Mouse (Mus musculus) spleen, adult 2 months (tissue): ENCODE data around the gene Wdr93. TPM values are rescaled to one million over a fixed set of nuclear protein-coding genes. Genes with fewer than 3 reads are reported as not detected.
"Not testable (repeated sequence)": the region's sequence is repeated elsewhere in the genome, so short reads cannot be mapped to it uniquely, and the experiment has no call there.

Experiments used
- DNase-seq, 2 experiments: peaks; one replicate each; pipeline versions ENCODE4 v3.0.0 to v3.0.0-alpha.2; 2012 to 2021; ENCODE audit warnings: low spot score in 2 of 2, low read depth in 1 of 2
- H3K27ac ChIP-seq: fragments of 200-500 bp; 2 replicates; pipeline ENCODE4 v1.5.1; 2012; ENCODE audit warnings: low read length, inconsistent platforms; ENCODE audit not compliant: insufficient read depth
- H3K27me3 ChIP-seq: fragments of 200-500 bp; 2 replicates; pipeline ENCODE4 v1.6.1; 2012; ENCODE audit warnings: mild to moderate bottlenecking, moderate library complexity, low read length, inconsistent platforms; ENCODE audit not compliant: control insufficient read depth, insufficient read depth
- H3K36me3 ChIP-seq: fragments of 200-500 bp; 2 replicates; pipeline ENCODE4 v1.6.1; 2012; ENCODE audit warnings: mild to moderate bottlenecking, low read length, inconsistent platforms; ENCODE audit not compliant: control insufficient read depth, insufficient read depth
- H3K4me1 ChIP-seq: fragments of 200-500 bp; 2 replicates; pipeline ENCODE4 v1.6.1; 2011; ENCODE audit warnings: inconsistent platforms; ENCODE audit not compliant: control insufficient read depth, insufficient read depth, insufficient read length
- H3K4me3 ChIP-seq: fragments of 200-500 bp; 2 replicates; pipeline ENCODE4 v1.5.1; 2011; ENCODE audit warnings: mild to moderate bottlenecking, inconsistent platforms; ENCODE audit not compliant: insufficient read depth, insufficient read length; ENCODE audit errors: extremely low read depth
- CTCF ChIP-seq: fragments of 200-500 bp; IDR thresholded peaks from 2 replicates; pipeline ENCODE4 v1.5.1; 2011; ENCODE audit warnings: mild to moderate bottlenecking, inconsistent platforms; ENCODE audit not compliant: insufficient read depth, insufficient read length, insufficient replicate concordance; ENCODE audit errors: extremely low read depth
- POLR2A ChIP-seq: fragments of 200-500 bp; IDR thresholded peaks from 2 replicates; pipeline ENCODE4 v1.6.1; 2011; ENCODE audit warnings: low read depth, low read length, inconsistent platforms
- WGBS: fragments of 180-500 bp; shearing (Covaris S2); methylation state at CpG from one replicate; pipeline ENCODE4 v1.1.7; 2018; 5-methylcytosine and 5-hydroxymethylcytosine counted together
- polyA plus RNA-seq: library from polyadenylated mRNA; depleted of rRNA; stranded (reverse); fragments of >200 nt; gene quantifications from 2 replicates; pipeline ENCODE4 v1.2.3, GENCODE M21; 2012

Wdr93 gene
- polyA plus RNA-seq, 1 experiment = not detected

DNA sequence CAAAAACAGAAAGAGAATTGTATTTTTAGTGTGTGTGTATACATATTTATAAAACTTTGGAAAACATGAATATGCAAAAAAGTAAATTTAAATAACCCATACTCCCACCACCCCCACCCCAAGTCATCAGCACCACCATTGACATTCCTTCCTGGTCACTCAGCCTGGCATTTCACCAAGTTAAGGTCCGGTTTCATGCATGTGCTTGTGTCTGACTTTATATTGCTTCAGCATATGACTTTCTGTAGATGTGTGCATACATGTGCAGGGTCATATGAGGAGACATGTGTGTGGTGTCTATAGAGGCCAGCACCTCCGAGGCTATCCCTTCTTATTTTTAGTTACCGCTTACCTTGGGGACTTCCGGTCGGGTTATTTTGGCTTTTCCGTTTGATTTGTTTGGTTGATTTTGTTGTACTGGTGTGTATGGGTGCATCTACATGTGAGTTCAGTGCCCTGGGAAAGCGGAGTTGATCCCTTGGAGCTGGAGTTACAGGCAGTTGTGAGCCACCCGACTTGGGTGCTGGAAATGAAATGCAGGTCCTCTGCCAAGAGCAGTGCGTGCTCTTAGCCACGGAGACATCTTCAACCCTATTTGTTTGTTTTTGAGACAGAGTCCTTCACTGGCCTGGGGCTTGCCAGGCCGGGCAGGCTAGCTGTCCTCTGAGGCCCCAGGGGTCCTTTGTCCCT is 39.0 kb downstream of the Wdr93 start:
- Histone ChIP-seq H3K4me3 (no peak overlapping the region), H3K27ac (no peak overlapping the region), H3K27me3 (no peaks in the 10 kb centered on the region), H3K36me3 (no peaks in the 10 kb centered on the region), H3K4me1 (no peaks in the 10 kb centered on the region)
- 90% methylated on average over 11 of the region's 11 CpGs for WGBS
- TF ChIP-seq CTCF = no peak
- TF ChIP-seq POLR2A = no peak
- DNase-seq = no peak

DNA sequence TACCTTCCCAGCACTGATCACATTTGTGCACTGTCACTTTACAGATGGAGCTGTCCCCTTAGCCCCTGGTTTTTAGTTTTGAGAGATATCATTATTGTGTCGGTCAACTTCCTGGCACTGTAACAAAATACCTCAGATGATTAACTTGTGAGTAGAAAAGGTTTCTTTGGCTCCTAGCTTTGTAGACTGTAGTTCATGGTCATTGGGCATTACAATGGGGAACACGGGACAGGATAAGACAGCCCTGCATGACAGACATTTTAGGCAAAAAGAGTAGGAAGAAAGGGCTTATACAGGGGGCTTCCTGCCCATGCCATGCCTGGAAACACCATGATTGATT is 39.5 kb downstream of the Wdr93 start:
- no peak overlapping the region for H3K27ac ChIP-seq
- WGBS = 86% methylated on average over 2 of the region's 2 CpGs

DNA sequence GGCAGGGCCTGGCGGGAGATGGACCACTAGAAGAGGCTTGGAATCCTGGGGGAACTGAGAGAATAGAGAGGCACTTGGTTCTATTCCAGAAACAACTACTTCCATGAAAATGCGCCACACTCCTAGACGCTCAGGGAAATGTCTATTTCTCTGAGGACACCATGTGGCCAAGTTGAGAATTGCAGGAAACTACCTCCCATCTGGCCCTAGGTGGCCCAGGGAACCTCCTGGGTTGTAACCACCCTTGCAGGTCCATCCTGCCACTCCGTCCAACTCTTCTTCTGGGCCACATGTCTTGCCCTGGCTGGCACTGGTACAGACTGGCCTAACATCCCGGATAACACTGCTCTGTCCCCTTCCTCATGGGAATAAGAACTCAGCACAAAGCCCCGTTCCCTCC is 43.3 kb downstream of the Wdr93 start:
- H3K4me1 ChIP-seq = no peaks in the 10 kb centered on the region
- H3K4me3 ChIP-seq = no peak overlapping the region
- H3K27ac ChIP-seq = no peak overlapping the region
- 34% methylated on average over 6 of the region's 6 CpGs for WGBS
- no peaks in the 10 kb centered on the region for H3K36me3 ChIP-seq
- TF ChIP-seq POLR2A (no peak), CTCF (no peak; the same call in 1 of the 2 replicates)
- DNase-seq = peak in 1 of 2 experiments; percentile 41
- H3K27me3 ChIP-seq = no peaks in the 10 kb centered on the region; the same call in 1 of the 2 replicates

More for the DNA sequence above, 39.5 kb downstream of the Wdr93 start:
- Histone ChIP-seq H3K4me3 (no peak overlapping the region), H3K4me1 (no peaks in the 10 kb centered on the region), H3K36me3 (no peaks in the 10 kb centered on the region), H3K27me3 (no peaks in the 10 kb centered on the region)
- DNase-seq = no peak
- TF ChIP-seq CTCF = no peak
- TF ChIP-seq POLR2A = no peak

DNA sequence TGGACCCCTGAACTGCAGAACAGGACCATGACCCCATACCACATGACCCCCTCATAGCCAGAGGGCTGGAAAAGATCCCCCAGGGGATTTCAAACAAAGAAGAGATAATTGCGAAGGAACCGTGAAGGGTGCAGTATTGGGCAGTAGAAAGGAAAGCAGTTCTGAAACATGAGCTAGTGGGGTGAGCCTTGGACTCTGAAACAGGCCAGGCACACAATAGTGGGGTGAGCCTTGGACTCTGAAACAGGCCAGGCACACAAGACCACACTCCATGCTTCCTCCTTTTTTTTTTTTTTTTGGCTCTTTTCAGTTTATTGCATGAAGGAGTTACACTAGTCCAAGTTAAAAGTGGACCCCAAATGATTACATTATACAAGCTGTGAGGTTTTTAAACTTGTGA is 46.8 kb downstream of the Wdr93 start:
- peaks cover 11% of the 10 kb centered on the region for H3K27me3 ChIP-seq
- H3K27ac ChIP-seq, DNase-seq: not testable (repeated sequence)

DNA sequence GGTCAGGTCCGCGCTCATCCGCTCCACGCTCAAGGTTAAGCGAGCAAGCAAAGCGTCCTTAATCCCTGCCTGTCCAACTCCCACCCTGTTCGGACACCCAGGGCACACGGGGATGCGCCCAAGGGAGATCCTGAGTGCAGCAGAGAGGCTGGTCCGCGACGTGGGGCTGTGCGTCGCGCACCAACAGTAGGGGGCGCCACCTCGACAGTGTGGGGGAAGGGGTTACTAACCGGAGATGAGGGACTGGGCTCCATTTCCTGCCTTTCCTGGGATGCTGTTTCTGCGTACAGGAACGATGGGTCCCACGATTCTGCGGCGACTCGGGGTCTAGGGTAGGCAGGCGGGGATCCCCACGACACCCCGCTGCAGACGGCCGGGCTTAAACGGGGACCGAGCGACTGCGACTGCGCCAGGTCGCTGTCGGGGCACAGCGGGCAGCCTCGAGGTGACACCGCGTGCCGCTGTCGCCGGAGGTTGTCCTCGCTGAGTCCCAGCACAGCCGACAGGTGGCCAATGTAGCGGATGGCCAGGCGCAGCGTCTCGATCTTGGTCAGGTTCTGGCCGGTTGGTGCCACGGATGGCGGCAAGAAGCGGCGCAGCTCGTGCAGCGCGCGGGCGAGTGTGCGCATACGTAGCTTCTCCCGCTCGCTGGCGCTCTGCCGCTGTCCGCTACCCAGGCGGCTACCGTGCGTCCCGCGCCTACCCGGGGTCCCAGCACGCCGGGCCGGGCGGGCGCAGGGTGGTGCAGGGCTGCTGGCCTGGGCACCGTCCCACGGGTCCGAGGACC is 49.9 kb downstream of the Wdr93 start:
- H3K27ac ChIP-seq = no peak overlapping the region
- peak overlapping the region; percentile 11; the same call in 1 of the 2 replicates for H3K4me3 ChIP-seq
- no peak for TF ChIP-seq POLR2A
- peak; percentile 21; the same call in 1 of the 2 replicates for TF ChIP-seq CTCF
- 5% methylated on average over 80 of the region's 80 CpGs for WGBS
- no peaks in the 10 kb centered on the region for H3K36me3 ChIP-seq
- peaks cover 8% of the 10 kb centered on the region; the same call in 1 of the 2 replicates for H3K4me1 ChIP-seq
- DNase-seq = no peak
- H3K27me3 ChIP-seq = peaks cover 11% of the 10 kb centered on the region

More for the DNA sequence above, 46.8 kb downstream of the Wdr93 start:
- not testable (repeated sequence) for H3K4me3 ChIP-seq, H3K4me1 ChIP-seq, H3K36me3 ChIP-seq
- WGBS = 86% methylated on average over 2 of the region's 2 CpGs

DNA sequence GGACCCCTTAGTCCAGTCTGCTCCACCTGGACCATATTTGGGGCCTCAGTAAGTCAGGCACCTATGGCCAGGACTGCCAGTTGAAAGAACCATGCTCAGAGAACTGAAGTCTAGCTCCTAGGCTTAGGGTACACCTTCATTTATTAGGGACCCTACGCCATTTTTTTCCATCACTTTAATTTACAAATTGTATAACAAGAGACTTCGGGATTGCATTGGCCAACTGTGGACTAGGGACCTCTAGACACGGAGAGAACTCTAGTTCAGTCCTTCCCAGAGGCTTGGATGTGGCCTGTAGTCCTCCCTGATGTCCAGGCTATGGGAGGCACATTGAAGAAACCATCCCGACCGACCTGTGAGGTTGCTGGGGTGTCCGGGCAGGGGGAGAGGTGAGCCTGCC is 50.7 kb downstream of the Wdr93 start, which contains the start of gene Mesp1:
Gene Mesp1 (minus strand): TSS at position 101 of the 400 bp plus-strand sequence.
- no peak for DNase-seq
- 80% methylated on average over 6 of the region's 6 CpGs for WGBS
- Histone ChIP-seq H3K27ac (no peak within 1 kb of the TSS), H3K4me1 (peaks cover 8% of the 10 kb centered on the region; the same call in 1 of the 2 replicates), H3K4me3 (peak within 1 kb of the TSS; percentile 11; the same call in 1 of the 2 replicates), H3K27me3 (peaks cover 11% of the 10 kb centered on the region), H3K36me3 (no peaks in the 10 kb centered on the region)
- TF ChIP-seq POLR2A (no peak), CTCF (no peak)

DNA sequence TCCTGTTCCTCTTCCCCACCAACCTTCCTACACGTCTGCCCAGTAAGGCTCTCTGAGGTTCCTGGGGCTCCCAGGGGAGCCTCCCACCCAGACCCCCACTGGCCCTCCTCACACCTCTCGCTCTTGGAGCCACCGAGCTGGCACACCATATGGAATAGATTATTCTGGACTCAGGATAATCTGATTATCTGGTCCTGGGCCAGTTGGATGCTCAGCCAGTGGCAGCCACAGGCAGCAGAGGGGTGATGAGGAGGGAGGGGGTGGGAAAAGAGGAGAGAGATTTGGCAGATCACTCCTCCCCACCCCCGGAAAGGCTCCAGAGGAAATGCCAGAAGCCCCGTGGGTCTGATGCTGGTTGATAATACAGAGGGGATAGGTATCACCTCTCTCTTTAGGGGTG is 55.6 kb downstream of the Wdr93 start:
- 30% methylated on average over 5 of the region's 5 CpGs for WGBS
- no peak for DNase-seq
- TF ChIP-seq POLR2A (no peak), CTCF (no peak)
- Histone ChIP-seq H3K4me1 (no peaks in the 10 kb centered on the region), H3K27me3 (no peaks in the 10 kb centered on the region; the same call in 1 of the 2 replicates), H3K27ac (no peak overlapping the region), H3K36me3 (no peaks in the 10 kb centered on the region), H3K4me3 (no peak overlapping the region)
